Mouse (Mus musculus): ENCODE data around the gene Lrp2. TPM values are rescaled to one million over a fixed set of nuclear protein-coding genes. Genes with fewer than 3 reads are reported as not detected.

The Lrp2 gene
- total RNA-seq, 4 experiments from 2014 or later, result 0.45 to 1.0 (median 0.66) TPM

DNA sequence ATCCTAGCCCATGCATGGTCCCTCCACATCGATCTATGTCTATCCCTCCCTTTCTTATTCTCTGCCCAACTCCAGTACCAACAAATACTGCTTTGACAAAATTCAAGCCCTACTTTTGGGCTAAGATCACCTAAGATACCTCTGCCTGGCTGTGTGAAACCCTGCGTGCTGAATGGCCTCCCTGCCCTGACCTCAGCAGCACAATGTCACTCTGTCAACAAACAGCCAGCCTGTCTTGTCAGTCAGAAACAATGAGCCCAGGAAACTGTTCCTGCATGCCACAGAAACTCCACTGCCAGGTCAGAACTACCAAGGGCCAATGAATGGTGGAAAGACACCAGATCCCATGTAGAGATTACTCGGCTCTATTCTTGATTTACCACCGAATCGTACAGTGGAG is 55.7 kb downstream of the Lrp2 start:
- no peak for DNase-seq (ENCODE audit: low spot score in 2 of 2)

DNA sequence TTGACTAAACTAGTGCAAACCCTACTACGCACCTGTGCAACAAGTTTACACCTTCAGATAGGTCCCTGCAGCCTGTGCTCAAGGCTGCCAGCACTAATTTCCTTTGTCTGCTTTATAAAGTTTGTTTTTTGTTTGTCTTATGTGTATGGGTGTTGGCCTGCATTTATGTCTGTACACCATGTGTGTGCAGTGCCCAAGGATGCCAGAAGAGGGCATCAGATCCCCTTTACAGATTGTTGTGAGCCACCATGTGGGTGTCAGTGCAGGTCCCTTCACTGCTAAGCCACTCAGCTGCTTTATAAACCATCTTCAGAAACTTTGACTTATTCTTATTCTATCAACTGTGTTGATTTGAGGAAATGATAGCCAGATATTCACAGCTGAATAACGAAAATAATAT is 65.6 kb downstream of the Lrp2 start:
- no peak for DNase-seq (ENCODE audit: low spot score in 2 of 2)

DNA sequence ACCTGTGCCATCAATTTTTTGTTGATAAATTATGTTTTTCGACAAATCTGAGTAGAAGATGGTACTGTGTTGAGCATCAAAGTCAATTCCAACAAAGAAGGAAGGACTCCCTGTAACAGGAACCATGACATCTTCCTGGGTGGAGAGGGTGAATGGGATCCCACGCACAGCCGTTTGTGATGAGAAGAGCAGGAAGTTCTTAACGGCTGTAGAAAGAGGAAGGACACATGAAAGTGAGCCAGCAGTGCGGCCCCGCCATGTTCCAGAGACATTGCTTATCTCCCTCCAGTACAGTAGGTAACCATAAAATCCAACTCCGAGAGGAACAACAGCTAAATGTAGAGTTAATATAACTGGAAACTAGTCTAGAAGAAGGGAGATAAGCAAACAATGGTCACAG is 67.6 kb downstream of the Lrp2 start:
- no peak for DNase-seq (ENCODE audit: low spot score in 2 of 2)

DNA sequence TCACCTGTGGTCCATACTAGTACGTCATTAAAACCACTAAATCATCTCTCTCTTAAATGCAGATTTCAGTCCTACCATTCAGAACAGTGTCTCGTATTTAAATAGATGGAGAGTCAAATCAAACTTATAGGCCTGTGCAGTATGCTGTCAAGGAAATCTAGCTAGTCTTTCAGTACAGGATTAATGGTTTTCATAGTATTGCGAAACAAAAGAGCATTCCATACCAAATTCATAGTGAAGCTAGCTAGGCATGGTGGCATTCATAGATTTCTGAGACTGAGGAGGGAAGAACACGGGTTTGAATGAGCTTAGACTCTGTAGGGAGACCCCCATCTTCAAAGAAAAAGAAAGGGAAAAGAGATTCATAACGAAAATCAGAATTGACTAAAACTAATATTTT is 74.1 kb downstream of the Lrp2 start:
- no peak for DNase-seq (ENCODE audit: low spot score in 2 of 2)

DNA sequence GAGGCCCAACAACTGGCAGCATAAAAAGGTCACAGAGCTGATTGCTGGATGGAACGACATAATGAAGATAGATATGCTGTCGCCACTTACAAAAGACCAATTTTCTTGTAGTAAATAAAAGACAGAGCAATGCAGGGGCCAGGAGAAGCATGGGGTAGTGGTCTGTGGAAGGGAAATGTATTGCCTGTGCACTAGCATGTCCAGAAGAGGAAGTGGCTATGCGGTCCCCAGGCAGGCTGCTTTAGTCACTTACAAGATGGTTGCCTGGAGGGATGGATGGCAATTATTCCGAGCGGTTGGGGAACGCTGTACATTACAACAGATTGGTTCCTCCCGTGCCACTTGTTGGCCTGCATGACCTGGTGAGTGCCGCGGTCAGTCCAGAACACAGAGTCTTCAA is 85.5 kb downstream of the Lrp2 start:
- no peak for DNase-seq (ENCODE audit: low spot score in 2 of 2)

DNA sequence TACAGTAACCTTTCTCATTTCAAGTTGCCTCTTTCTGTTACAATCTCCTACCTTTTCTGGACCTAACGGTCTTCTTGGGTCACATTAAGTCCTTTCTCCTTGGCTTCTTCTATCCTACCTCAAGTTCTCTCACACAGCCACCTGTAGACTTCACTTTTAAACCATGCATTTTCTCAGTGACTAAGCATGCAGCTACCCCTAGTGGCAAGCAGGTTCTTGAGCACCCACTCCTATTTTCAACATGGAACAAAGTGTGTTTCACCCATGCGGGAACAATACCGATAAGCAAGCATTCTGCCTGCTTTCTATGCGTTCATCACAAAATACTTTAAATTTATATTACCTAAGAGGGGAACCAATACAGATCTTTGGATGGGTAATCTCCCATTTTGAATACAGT is 92.7 kb downstream of the Lrp2 start:
- DNase-seq (ENCODE audit: low spot score in 2 of 2), result peak in 1 of 2 experiments; percentile 13

DNA sequence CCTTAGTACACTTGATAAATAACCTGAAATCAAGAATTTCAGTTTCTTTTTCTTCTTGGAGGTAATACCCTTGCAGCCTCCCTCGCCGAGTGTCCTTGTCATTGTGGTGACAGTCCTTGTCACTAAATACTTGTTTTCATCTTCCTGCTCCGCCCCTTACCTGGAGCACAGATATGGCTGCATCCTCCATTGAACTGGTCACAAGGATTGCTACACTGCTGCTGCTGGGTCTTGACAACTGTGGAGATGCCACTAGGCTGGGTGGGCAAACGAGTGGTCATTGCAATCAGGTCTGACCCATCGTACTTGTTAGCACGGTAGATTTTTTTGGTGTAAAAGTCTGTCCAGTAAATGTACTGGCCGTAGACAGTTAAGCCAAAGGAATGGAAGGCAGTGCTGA is 104.9 kb downstream of the Lrp2 start:
- no peak for DNase-seq (ENCODE audit: low spot score in 2 of 2)

DNA sequence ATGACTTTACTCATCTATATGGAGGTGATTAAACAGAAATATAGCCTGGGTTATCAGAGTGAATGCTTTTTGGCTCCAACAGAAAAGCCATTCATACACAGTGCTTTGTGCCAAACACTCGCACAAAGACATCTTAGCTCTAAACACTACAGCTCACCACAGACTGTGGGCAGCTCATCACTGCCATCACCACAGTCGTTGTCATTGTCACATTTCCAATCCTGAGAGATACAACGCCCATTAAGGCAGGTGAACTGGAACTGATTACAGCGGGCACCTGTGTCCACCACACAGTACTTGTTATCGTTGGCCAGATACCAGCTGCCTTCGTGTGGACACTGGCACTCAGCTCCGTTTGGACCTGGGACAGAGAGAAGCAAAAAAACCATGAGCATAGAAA is 106.0 kb downstream of the Lrp2 start:
- no peak for DNase-seq (ENCODE audit: low spot score in 2 of 2)

DNA sequence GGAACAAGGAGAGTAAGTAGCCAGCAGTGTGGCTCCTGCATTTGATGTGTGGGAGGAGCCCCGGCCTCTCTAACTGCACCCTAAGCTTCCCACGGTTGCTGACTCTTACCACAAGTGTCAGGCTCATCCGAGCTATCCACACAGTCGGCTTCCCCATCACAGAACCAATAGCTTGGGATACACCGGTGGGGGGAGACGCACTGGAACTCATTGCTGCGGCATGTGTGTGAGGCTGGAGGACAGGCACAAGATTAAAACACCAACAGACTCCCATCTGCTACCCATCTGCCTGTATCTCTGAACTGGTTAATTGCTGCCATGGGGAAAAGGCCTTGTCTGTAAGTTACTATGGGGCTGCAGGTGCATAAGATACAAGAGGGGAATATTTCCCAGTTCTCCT is 109.0 kb downstream of the Lrp2 start:
- peak; percentile 54 to 66 for DNase-seq (ENCODE audit: low spot score in 2 of 2)

DNA sequence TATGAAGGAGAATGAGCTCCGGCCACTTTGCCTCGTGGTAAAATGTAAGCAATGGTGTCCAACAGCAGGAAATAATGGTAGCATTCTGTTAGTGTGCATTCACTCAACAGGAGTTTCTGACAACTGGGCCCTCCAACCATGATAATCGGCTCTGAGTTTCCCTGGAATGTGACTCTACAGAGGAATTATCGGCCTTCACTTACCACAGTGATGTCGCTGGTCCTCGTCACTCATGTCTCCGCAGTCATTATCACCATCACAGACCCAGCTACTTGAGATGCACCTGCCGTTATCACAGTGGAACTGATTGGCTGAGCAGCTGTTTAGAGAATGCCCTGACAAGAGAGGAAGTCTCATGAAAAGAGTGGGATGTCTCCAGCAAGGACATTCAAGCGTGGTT is 110.7 kb downstream of the Lrp2 start:
- no peak for DNase-seq (ENCODE audit: low spot score in 2 of 2)

DNA sequence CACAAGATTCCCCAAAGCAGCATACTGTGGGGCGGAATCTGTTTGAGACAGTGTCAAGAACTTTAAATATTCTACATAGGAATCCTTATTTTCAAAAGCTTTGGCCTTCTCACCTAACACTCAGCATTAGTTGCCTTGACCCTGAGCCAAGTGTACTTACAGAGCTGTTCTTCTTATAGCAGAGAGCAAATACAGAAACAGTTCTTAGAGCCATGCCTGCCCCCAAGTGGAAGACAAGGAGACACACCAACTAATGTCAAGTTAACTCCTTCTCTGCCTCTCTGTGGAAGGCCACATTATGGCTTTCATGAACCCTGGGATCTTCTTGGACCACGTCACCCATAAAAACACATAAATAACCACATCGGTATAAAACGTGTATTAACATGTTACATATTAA is 114.0 kb downstream of the Lrp2 start:
- no peak for DNase-seq (ENCODE audit: low spot score in 2 of 2)

DNA sequence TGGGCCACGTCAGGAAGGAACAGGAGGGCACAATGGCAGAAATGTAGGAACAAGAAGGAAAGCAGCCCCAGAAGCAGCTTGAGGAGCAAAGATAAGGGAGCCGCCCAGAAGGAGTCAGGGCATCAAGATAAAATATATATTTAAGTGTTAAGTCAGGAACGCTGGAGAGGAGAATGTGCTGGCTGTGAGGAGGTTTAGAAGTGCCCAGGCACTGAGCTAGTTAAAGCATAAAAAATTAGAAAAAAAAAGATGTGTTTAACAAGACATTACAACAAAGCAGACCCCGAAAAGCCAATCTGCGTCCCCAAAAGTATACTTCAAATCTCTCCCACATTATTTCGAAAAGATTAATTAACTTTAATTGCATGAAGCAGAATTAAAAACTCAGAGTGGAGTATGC is 122.3 kb downstream of the Lrp2 start:
- DNase-seq (ENCODE audit: low spot score in 2 of 2), result no peak

DNA sequence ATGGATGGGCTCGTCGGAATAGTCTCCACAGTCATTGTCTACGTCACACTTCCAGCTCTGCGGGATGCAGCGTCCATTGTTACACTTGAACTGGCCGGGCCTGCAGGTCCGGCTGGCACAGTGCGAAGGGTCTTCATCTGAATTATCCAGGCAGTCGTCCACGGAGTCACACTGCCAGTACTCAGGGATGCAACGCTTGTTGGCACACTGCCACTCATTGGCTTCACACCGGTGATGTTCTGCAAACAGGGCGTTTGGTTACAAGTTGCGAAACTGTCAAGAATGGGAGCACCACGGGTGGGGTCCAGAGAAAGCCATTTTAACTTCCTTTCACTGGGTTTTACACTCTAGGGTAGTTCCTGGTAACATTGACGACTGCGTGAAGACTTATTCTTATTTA is 126.4 kb downstream of the Lrp2 start:
- no peak for DNase-seq (ENCODE audit: low spot score in 2 of 2)

DNA sequence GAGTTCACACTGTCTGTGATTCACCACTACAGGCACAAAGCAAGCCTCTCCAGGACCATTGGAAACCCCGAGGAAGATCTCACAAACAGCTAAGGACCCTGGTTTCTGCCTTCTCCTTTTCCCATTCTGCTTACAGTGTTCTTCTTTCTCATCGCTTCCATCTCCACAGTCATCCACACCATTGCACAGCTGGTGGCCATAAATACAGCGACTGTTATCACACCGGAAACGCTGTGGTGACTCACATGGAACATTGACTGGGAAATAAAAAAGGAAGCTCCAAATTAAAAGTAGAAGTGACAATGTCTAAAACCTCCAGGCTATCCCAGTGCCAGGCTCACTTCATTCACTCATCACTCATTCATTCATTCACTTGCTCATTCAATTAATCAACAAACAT is 134.7 kb downstream of the Lrp2 start:
- no peak for DNase-seq (ENCODE audit: low spot score in 2 of 2)

DNA sequence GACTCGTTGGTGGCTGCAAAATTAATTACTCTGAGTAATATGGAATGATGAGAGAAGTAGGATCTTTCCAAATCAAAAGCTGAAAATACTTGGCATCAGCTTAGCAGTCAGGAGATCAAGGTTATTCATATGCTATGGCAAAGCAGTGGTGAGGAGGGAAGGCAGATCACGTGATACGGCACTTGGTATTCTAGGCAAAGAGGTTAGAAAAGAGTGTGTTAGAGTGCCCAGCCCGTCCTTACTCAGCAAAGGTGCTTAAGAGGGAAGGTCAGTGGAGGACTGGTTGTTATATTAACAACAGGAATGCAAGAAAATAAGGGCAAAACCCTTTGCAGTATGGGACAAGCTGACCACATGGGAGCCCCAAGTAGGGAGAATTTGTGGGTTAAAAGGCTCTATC is 137.3 kb downstream of the Lrp2 start:
- DNase-seq (ENCODE audit: low spot score in 2 of 2), result no peak

DNA sequence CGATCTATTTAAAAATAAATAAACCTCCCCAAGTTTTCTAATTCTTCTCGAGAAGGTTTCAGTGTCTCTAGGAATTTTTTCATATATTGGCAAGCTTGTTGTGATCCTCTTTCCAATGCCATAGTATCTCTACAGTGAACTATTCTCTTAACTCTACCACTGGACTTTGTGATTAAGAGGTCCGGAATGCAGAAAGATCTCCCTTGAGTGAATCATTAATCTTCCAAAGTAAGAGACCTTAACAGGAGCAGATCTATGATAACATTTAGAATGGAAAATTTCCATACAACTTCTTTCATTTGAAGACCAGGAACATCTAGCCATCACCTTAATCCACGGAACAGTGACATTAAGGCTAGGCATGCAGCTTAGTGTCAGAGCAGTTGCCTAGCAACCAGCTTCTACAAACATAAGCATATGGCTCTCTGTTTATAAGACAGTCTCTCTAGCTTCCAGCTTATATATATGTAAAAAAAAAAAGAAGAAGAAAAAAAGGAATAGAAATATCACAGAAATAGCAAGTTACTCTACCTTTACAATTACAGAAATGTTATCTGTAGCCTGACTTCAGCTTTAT is 139.9 kb downstream of the Lrp2 start:
- DNase-seq (ENCODE audit: low spot score in 2 of 2), result no peak

DNA sequence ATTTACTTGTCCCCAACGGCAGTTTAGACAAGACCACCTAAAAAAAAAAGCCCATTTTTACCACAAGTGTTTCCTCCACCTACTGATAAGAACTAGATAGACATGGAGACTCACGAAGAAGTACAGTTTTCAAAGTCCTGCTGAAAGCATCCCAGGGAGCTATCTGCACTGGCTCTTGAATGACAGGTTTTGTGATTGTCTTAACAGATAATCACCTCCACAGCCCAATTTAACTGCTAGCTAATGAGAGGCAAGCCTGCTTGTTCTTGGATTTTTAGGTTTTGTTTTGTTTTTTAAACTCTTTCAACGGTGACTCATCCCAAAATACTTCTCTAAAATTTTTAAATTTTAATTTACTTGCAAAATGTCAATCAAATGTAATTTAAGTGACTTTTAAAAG is 144.2 kb downstream of the Lrp2 start:
- DNase-seq (ENCODE audit: low spot score in 2 of 2), result no peak

DNA sequence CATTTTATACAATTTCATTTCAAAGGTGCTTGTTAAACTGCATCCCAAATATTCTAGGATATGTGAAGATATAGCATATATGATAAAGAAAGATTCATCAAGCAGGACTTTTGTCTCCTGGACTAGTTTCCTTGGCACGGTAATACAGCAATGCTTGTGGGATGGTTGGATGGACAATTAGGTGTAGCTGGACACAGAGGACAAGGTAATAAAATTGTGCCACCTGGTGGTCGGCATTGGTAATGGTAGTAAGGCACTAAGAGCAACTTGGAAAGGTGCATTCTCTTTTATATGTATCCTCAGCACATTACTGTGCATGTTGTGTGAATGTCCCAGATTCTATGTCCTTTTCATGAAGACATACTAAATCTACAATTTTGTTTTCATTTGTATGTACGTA is 157.7 kb downstream of the Lrp2 start:
- peak; percentile 25 to 76 for DNase-seq (ENCODE audit: low spot score in 2 of 2)

DNA sequence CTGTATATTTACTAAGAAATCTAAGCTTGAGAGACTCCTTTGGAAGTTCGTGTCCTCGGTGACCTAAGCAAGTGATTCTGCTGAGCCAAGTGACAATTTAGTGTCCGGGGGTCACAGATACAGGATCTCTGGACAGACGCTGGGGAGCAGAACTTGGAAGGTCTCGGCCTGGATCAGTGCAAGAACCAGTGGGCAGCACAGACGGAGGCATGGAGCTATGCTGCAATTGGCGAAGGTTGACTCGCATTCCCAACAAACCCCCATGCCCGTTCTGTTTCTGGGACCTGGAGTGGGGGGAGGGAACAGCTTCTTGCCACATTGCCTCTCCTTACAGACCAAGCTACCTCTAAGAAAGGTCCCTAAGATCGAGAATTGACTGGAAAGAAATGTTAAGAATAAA is 158.7 kb downstream of the Lrp2 start:
- DNase-seq (ENCODE audit: low spot score in 2 of 2), result no peak

DNA sequence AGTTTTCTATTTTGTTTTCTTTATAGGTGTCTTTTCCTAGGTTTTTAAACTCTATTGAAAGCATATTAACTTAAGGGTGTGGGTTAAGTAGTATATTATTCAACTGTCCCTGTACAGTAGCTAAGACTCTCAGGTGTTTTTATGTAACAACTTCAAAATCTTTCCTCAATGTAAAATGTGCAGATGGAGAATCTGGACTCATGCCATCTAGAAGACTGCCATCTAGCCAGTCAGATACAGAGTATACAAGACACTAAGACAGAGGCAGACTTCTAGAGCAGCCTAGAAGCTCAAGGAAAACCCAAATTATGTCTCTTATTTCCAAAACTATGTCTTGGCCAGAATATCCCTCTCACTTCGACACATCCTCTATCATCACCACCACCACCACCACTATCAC is 159.8 kb downstream of the Lrp2 start:
- no peak for DNase-seq (ENCODE audit: low spot score in 2 of 2)

DNA sequence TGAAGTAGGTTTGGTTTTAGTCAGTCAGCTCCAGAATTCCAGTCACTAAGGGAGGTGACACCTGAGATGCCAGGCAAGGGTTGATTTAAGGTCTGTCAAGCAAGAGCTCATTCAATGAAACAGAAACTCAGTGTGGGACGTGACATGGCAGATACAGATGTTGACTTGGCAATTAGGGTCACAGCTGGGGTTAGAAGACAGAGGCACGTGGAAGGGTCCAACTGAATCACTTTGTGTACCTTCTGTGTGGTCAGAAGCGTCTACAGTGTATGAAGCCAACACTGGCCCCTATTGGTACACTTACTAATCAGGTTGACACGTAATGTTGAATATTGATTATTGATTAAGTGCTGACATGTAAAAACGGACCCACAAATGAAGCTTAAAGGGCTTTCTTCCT is 161.0 kb downstream of the Lrp2 start:
- DNase-seq (ENCODE audit: low spot score in 2 of 2), result no peak

DNA sequence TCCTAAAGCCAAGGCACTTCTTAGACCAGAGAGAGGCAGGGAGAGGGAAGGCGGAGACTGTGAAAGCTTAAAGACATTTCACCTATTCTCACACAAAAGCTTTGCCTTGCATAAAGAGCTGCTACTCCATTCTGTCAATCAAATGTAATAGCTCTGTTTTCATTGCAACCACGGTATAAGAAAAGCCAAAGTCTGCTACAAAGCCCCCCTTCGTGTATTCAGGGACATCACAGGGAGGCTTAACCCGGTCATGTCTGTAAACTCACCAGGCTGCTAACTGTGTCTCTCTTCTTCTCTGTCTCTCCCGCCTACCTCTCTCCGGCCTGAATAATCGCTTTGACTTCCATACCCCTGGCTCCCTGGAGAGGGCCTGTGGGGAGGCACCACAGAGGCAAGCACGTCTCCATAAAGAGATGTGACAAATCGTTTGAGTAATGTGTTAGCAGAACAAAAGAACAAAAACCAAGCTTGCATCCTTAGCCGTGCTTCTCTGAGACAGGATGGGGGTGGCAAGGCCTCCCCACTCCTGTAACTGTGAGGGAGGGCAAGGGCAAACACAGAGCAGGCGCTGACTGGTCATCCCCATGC is 167.5 kb downstream of the Lrp2 start:
- no peak for DNase-seq (ENCODE audit: low spot score in 2 of 2)

DNA sequence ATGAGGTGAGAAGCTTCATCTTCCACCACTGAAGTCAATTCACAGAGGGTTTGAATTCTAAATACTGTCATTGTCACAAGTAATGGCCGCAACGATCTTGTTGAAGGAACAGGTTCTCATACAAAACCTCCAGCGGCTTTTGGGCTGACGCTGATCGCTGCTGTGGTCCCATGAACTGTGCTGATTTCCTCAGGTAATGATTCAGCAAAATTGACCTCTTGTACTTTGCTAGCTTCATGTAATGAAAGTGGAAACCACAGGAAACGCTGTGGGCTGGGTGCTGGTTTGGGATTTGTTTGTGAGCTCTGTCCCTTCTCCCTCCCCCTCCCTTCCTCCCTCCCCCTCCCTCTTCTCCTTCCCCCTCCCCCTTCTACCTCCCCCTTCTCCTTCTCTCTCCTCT is 170.8 kb downstream of the Lrp2 start:
- DNase-seq (ENCODE audit: low spot score in 2 of 2), result no peak

DNA sequence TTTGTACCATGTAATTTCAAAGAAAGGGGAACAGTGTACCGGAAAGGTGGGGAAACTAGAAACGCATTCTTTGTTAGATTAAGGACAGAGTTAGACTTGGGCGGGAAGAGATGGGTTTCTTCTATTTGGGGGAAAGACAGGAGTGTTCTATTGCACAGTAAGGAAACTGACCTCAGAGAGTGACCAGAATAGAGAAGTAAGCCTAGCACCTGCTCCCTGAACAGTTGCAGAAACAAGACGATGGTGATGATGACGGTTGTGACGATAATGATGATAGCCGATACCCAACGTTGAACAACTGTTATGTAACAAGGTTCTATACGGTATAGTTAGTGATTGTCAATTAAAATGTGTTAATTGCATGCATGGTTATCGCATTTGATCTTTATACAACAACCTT is 171.3 kb downstream of the Lrp2 start:
- DNase-seq (ENCODE audit: low spot score in 2 of 2), result no peak
